Mouse (Mus musculus) left cerebral cortex, adult 9 months (tissue): Measurements from ENCODE around the gene Nucb1.
"Not testable (repeated sequence)": the region's sequence is repeated elsewhere in the genome, so short reads cannot be mapped to it uniquely, and the experiment has no call there.

Experiments used
- DNase-seq, 2 experiments: peaks; one replicate each; pipeline ENCODE4 v3.0.0; 2022; ENCODE audit warnings: low spot score in 2 of 2

Gene Nucb1

DNA sequence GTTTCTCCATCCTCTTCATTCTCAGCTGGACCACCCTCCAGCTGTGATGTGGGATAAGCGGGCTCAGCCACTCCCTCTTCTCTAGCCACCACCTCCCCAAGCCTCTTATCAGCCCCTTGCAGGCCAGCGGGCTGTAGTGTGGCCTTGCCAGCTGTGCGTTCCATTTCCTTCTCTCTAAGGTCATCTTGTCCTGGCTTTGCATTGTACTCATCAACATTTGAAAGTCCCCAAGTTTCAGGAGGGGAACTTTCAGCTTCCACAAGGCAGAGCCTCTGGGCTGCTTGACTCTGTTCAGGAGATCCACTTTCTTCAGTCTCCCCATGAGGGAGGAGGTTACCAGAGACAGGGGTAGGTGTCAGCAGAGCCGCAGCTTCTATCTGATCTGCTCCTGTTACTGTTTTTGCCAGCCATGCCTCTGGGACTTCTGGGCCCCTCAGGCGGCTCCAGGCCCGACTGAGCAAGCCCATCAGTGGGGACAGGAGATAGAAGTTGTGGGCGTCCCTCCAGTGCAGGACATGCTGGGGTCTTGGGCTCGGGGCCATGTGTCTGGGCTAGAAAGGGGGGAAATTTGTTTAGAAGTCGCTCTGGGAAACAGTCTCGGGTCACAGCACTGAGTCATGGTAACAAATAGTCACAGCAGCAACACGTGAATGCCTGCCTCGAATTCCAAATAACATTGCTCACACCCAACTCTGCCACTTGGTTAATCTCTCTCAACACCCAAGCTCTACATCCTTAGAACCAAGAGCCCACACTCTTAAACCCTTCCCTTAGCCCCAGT lies 14.8 kb upstream of the Nucb1 start:
- no peak for DNase-seq

DNA sequence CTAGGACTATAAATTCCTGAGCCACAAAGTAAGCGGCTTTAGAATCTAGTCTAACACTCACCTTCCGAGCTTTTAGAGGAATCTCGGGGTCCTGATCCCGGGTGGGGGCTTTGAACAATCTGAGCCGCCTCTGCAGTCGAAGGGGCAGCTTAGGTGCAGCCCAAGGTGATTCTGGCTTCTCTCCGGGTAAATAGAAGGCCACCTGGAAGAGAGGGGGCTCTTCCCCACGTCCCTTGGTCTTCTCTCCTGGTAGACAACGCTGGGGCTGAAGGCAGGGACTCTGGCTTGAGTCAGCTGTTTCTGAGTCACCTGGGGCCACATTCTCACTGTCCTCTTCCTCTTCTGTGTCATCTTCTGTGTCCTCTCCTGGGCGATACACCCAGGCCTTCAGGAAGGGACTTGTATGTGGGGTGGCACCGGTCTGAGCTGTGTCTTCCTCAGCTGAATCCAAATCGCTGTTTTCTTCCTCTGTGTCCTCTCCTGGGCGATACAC lies 13.5 kb upstream of the Nucb1 start:
- DNase-seq: no peak

DNA sequence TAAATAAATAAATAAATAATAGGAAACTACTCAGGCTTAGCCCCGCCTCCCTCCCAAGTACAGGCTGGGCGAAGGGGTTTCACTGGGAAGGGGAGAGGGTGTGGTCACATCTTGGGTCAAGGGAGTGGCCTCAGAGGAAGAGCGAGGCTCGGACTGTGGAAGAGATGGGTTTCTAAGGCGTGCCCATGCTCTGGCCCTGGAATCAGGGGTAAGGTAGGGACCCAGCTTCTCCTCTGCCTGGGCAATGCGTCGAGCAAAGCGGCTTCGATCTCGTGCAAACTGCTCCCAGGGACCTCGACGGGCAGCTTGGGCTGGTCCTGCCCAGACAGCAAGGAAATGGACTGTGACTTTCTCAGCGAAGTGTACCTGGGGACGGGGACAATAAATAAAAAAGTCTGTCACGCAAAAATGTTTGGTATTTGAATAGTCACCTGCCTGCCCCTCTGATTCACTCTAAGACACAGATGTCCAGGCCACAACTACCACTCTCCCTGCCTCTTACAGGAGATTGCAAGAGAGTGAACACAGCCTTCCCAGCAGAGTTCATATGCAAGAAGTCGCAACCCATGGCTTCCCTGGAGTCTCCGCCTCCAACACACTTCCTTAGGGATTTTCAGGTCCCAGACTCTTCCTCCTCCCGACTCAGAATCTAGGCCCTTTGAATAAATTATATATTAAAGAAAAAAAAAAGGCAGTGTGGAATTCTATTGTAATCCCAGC lies 12.9 kb upstream of the Nucb1 start:
- no peak for DNase-seq

DNA sequence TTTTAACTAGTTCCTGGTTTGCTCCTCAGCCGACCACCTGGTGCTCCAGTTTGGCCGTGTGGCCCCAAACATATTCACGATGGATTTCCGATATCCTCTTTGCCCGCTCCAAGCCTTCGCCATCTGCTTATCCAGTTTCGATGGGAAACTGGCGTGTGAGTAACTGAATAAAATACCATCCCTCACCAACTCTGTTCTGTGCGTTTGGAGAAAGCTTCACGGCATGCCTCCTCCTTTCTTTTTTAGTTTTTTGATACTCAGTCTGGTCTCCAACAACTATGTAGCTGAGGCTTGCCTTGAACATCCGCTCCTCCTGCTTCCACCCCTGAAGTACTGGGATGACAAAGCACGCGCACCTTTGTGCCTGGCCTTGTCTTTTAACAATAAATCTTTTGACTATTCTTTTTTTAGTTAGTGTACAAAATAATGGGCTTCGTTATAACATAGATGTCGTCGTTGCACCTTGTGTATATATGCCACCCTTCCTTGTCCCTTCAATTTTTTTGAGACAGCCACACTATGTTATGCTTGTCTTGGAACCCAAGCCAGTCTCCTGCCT lies 12.1 kb upstream of the Nucb1 start:
- no peak for DNase-seq

DNA sequence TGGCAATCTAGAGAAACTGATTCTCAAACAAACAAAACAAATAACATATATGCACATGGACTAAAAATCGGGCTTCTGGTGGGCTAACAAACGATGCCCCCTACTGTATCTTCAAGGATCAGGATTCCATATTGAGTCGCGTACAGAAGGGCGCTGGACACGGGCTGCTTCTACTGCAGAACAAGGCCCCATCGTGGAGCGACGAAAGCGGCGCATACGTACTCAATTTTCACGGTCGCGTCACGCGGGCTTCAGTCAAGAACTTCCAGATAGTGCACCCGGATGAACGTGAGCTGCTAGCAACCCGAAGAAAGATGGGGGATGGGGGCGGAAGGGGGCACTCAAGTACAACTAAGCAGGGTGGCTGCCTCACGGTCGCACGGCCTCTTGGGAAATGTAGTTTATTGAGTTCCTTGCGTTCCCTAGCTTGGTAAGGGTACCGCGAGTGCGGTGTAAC lies 11.6 kb upstream of the Nucb1 start:
- peak; percentile 76 to 91 for DNase-seq

DNA sequence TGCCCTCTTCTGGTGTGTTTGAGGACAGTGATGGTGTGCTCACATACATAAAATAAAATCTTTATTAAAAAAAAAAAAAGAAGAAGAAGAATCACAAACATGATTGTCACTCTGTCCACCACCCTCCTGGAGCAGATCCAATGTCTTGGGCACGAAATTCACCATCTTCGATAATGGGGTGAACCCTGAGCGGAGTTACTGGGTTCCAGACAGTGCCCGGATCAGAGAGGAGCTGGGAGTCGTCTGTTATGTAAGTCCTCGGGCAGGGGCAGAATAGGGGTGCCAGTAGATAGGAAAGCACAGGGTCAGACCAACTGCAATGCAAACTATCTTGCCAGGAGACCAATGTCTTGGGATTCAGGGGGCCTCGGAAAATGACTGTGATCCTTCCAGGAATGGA lies 10.4 kb upstream of the Nucb1 start:
- no peak for DNase-seq

DNA sequence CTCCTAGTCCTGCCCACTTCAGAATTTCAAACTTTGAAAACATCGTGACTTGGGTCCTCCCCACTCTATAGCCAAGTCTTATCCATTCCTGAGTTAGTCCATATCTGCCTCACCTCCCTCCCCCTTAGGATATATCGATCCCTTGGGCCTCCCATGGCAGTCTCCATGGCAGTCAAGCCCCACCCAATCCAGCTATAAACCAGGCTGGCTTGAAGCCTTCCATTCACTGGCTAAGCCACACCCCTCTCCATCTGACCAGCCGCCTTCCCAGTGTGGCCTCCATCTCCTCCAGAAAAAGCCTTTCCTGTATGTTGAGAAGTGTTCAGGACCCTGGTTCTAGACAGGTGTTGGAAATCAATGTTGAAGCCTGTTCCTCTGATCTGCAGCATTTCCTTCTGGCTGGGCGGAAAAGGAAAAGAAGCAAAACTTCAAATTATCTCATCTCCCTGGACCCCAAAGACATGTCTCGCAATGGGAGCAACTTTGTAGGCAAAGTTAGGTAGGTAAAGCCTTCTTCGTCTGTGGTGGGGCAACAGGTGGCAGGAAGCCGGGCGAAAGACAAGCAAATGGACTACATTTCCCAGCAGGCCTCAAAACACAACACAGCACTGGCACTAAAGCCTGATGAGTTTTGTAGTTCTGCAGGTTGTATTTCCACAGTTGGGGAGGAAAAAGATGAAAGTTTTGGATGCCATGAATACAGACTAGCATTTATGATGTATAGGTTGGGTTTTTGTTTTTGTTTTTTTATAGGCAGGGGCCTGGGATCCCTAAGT lies 9.3 kb upstream of the Nucb1 start:
- no peak for DNase-seq

DNA sequence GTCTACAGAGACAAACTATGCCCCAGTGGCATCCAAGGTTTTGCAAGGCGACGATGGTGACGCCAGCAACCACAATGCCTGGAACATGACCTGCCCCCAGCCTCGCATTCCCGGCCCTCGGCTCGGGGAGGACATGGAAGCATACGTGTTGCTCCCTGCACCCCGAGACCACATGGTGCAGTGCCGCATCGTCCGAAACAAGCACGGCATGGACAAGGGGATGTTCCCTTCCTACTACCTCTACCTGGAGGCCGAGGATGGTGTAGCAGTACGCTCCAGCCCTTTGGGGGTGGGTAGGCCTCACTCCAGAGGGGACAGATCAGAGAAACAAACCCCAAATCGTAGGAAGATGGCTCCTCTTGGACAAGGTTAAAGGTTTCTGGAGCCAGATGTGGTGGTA lies 8.4 kb upstream of the Nucb1 start:
- DNase-seq: no peak

DNA sequence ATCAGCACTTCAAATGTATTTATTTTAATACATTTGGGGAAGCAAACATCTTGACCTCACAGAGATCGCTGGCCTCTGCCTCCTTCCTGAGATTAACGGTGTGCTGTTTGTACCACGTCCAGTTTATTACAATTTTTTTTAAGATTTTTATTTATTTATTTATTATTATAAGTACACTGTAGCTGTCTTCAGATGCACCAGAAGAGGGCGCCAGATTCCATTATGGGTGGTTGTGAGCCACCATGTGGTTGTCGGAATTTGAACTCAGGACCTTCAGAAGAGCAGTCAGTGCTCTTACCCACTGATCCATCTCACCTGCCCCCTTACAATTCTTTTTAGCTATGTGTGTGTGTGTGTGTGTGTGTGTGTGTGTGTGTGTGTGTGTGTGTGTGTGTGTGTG lies 6.6 kb upstream of the Nucb1 start:
- not testable (repeated sequence) for DNase-seq

DNA sequence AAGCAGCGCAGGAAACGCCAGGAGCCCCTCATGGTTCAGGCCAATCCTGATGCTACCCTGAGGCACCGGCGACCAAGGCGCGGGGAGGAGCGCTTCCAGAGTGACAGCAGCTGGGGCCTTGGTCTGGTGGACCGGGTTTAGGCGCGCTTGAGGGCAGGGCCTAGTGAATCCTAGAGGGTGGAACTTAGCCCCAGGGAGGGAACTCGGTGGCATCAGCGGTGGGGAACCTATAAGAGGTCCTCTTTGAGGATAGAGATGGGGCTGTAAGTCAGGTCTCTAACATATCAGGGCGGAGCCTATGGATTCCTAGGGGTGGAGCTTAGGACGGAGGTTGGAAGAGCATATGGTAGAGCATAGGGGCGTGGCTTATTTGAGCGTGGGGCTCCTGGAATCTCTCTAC lies 5.2 kb upstream of the Nucb1 start:
- DNase-seq: no peak

DNA sequence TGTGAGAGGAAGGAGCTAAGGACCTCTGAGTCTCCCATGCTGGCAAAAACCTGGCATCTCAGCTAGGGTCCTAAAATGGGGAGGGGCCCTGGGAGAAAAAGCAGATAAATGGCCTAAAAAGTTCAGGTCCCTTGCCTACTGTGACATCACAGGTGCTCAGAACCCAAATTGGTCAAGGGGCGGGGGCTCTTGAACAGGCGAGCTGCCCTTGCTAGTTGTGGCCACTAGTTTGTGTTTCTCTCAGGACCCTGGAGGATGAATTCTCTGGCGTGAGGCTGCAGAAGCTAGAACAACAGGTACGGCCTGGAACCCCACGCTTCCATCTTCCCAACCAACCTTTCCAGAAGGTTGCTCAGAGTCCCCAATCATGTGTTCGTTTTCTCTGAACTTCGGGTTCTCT lies 4.2 kb upstream of the Nucb1 start:
- DNase-seq: no peak

DNA sequence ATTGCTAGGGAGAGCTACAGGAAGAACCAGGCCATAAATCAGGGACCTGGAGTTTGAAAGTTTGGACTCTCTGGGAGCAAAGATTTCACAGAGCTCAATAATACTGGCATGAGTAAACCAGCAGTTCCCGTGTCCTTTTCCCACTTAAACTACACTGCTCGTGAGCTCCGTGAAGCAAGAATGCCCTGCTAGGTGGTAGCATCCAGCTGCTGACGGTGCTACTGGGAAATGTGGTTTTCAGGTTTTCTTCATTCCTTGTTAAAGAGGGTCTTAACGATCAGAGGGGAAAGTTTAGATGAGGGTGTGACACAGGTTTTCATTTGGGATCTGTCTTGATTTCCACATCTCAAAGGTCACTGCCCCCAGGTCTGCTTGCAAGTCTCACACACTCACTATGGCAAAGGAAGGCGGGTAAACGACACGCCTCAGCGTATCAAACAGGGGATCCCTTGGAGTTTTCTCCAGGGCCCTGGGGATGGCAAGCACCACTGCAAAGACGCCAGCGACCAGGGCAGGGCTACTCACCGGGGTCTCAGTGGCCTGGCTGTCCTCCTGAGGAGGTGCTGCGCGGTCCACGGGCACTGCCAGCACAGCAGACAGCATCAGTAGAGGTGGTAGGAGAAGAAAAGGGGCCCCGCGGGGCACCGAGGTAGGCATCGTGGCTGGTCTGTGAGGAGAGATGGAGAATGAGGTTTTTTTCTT lies 874 bp downstream of the Nucb1 start:
- no peak for DNase-seq

DNA sequence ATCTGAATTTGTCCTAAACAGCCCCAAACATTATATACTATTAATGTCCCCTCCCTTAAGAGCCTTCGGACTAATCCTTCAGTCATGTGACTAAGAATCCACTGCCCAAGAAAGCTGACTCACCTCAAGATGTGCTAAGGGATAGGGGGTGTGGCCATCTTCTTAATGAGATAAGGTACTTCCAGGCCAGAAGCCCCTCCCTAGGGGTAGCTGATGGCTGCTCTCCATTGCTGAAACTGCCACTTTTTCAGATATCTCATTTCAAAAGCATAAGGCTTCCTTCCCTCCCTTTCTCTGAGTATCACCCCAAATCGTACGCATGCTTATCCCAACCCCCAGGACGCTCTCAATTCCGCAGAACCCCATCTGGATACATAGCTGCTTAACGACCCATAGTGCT lies 1.6 kb downstream of the Nucb1 start:
- no peak for DNase-seq

DNA sequence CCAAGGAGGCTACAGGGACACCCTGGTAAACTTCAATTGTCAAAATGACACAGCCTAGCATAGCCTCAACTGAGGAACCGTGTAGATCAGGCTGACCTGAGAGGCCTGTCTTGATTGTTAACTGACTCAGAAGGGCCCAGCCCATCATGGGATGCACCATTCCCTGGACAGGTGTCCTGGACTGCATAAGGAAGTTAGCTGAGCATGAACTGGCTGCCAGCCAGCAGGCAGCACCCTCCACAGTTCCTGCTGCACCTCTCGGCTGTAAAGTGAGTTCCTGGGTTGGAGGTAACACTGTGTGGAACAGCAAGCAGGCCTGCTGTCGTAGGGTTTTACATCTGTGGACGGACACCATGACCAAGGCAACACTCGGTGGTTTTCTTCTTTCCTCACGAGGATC lies 2.6 kb downstream of the Nucb1 start:
- no peak for DNase-seq

DNA sequence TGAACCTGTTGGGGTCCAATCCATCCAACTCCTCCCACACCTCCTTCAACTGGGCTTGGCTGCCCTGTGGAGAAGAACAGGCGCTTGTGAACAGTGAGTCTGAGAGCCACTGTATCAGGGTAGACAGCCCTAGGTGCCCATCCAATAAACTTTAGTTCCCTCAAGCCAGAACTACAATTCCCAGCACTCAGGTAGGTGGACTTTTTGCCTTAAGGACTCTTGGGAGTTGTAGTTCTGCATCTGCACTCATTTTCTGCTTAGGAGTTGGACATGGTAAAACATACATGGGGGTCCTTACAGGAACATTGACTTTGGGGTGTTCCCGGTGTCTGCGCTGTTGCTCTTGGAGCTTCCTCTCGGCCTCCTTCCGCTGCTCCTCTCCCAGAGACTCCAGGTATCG lies 11.8 kb downstream of the Nucb1 start:
- no peak for DNase-seq

DNA sequence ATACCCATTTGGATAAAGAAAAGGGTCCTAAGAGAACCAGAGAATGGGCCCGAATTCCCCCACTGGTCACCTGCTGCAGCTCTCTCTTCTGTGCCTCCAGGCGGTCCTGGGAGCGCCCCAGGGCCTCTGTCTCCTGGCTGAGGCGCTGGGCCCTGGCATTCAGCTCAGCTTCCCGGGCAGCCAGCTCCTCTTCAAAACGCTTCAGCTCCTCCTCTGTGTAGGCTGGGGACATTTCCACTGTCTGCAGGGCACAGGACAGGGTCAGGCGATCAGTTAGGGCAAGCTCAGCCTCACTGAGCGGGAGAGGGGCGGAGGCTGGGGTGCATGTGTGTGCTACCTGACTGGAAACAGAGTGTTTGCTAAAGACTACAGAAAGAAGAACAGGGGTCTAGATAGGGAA lies 15.7 kb downstream of the Nucb1 start:
- no peak for DNase-seq

DNA sequence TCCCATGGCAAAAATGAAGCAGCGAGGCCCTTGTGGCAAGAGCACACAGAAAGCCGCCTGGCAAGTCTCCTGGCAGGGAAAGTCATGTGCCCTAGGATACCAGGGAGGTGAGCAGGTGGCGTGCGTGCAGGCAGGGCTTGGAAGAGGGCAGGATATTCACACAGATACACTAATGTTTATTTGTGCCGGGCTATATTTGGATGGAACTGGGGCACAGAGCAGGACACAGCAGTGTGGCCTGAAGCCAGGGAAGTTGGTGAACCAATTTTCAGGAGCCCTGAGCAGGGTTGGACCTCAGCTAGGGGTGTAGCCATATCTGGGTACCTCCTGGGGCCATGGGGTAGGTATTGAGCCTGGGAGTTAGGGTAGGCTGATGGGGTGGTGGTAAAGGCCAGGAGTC lies 17.3 kb downstream of the Nucb1 start:
- DNase-seq: no peak

DNA sequence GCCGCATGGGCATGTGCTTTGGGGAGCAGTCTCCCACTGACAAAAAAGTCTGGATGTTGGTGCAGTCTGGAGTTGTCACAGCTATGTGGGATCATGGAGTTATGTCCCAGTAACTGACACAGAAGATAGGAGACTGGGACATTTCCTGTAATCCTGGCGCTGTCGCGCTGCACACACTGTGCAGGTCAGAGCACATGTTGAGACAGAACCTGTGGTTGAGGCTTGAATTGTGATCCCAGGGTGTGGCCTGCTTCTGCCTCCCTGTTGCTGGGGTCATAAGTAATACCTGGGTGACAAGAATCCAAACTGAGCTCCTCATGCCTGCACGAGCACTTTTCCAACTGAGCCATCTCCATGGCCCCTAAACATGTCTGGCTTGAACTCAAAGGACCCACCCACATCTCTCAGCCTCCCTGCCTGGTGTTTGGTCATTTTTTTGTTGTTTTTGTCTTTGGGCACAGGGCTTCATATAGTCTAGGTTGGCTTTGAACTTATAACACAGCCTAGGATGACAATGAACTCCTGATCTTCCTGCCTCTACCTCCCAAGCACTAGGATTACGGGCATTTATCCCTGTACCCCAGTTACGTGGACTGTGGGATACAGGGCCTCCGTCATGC lies 17.9 kb downstream of the Nucb1 start:
- DNase-seq: no peak

DNA sequence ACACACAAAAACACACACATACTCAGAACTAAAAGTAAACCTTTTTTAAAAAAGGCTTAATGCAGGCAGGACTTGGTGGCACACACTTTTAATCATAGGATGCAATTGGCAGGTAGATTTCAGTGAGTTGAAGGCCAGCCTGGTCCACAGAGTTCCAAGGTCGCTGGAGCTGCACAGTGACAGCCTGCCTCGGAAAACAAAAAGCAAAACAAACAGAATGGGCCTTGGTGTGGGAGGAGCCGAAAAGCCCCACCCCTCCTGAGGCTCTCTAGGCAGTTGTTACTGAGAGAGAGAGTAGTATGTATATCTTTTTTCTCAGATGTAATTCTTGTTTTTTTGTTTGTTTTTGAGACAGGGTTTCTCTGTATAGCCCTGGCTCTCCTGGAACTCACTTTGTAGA lies 18.9 kb downstream of the Nucb1 start:
- no peak for DNase-seq

DNA sequence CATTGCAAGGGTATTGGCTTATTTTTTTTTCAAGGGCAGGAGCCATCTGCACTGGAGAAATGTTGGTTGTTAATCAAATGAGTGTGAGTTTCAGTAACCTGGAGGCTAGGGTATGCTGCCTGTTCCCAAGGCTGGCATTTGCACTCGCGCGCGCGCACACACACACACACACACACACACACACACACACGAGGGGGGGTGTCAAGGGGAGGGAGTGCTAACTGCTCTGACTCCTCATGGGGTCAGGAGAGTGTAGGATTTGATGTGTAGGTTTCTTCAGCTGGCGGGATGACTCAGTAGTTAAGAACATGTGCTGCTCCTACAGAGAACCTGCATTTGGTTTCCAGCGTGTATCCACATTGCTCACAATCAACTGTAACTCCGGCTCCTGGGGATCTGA lies 19.4 kb downstream of the Nucb1 start:
- DNase-seq: no peak

DNA sequence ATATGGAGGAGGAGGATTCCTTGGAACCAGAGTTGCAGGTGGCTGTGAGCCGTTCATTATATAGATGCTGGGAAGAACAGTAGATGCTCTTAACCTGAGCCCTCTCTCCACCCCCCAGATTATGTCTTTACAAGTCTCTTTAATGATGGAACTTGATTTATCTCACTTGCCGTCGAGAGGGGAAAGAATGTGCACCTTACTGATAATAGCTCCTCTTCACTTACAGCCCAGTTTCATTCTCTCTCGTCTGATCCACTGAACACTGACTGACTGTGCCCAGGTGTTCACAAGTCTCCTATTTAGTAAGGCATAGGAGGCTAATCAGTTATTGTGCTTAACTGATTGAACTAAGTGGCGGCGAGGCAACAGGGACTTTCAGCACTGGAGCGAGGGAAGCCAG lies 20.6 kb downstream of the Nucb1 start:
- DNase-seq: no peak
